8 mouse cellular contexts compared by ENCODE assay signal in the genomic region with DNA sequence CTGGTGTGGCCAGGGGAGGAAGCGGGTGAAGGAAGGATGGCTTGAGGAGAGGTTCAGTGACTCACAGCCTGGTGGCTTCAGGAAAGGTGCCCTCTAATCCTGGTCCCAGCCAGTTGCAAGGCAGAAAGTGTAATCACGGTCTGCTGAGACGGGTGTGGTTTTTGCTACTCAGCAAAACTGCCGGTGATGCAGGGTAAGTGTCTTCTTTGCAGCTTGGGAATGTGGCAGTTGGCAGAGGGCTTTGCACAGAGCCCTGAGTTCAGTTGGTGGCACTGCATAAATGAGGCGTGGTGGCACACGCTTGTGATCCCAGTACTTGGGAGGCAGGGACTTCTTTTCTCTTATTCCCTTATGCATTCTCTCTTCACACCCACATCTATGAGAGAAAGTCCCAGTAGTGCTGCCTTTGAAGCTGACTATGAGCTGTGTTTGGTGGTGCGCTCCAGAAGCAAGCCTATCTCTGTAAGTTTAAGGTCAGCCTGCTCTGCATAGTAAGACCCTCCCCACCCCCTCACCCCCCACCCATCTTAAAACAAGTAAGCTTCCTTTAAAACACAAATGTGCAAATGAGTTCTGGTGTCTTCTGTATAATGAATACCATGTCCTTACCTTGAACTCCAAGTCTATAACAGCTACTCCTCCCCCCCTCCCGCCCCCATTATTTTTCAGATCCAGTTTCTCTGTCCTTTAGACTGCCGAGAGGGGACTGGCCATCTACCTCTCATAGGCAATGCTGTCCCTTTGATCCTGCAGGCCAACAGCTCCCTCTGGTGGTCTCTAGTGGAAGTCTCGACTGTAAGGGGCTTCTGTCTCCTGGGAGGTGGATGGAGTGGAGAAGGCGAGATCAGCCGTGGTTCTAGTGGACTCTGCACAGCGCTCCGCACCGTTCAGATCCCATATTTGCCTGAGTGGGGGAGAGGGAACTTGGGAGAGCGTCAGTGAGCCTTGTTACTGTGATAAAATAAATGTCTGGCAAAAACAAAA. TPM values are rescaled to one million over a fixed set of nuclear protein-coding genes. Genes with fewer than 3 reads are reported as not detected.
DNase-seq lines count a peak whose midpoint lies in the region; ATAC-seq lines count a peak whose summit lies in the region.

No protein-coding gene starts in this region.

- H3K4me1 ChIP-seq in hindbrain, embryonic 11.5 days (replicated peaks; ENCODE audit: control insufficient read depth, insufficient read depth, low read length), result no peaks in the 10 kb centered on the region

- H3K27me3 ChIP-seq in hindbrain, embryonic 11.5 days (ENCODE audit: control insufficient read depth, insufficient read depth, low read length), result no peaks in the 10 kb centered on the region

- no peak overlapping the region for H3K4me2 ChIP-seq in hindbrain, embryonic 11.5 days (replicated peaks; ENCODE audit: low read depth, low read length)

- no peak overlapping the region for H3K27ac ChIP-seq in hindbrain, embryonic 11.5 days (ENCODE audit: low read depth, low read length)

- H3K9ac ChIP-seq in hindbrain, embryonic 11.5 days (ENCODE audit: low read depth, low read length), result no peak overlapping the region

- 41% methylated on average over 16 of the region's 16 CpGs for WGBS in hindbrain, embryonic 11.5 days

- DNase-seq in MN1 (ENCODE audit: low spot score), result peak; percentile 87
- peak; percentile 74 for DNase-seq in cerebellum, adult 9-10 months
- DNase-seq in frontal cortex, adult 2 months (ENCODE audit: extremely low spot score in 1 of 2, low spot score in 1 of 2), result peak; percentile 69 to 95
- DNase-seq in hindbrain, embryonic 11.5 days (ENCODE audit: low spot score), result peak; percentile 94
- peak; percentile 69 for DNase-seq in layer of hippocampus, adult 9-11 months
- peak; percentile 94 for DNase-seq in lung, postnatal 10 days
- DNase-seq in ovary, postnatal 36 days (ENCODE audit: low spot score), result peak; percentile 78
- DNase-seq in thymus, postnatal 10 days (ENCODE audit: low spot score in 2 of 2), result peak; percentile 60 to 81

- H3K4me3 ChIP-seq in hindbrain, embryonic 11.5 days (ENCODE audit: low read depth, low read length), result no peak overlapping the region

- H3K9me3 ChIP-seq in hindbrain, embryonic 11.5 days (ENCODE audit: control insufficient read depth, low read length), result no peaks in the 10 kb centered on the region

- ATAC-seq in hindbrain, embryonic 11.5 days (ENCODE audit: low FRiP score), result peak; percentile 74

- no peaks in the 10 kb centered on the region for H3K36me3 ChIP-seq in hindbrain, embryonic 11.5 days (ENCODE audit: control insufficient read depth, insufficient read depth, low read length)

RNA-seq across cellular contexts. Expression of a gene that starts 11.2 kb away (rescaled TPM):
- polyA plus RNA-seq in frontal cortex, adult 2 months (2012; rRNA removed), result 2.0 and 2.2 TPM in 2 replicates
- 335 and 391 TPM in 2 replicates for polyA plus RNA-seq in hindbrain, embryonic 11.5 days (2014; fragmentation: Nextera tagmentation; extraction: Ambion mirVana)

RNA-seq across cellular contexts. Expression of a gene that starts 15.2 kb away (rescaled TPM):
- 8.5 and 9.6 TPM in 2 replicates for polyA plus RNA-seq in frontal cortex, adult 2 months (2012; rRNA removed)
- 0.88 and 1.2 TPM in 2 replicates for polyA plus RNA-seq in hindbrain, embryonic 11.5 days (2014; fragmentation: Nextera tagmentation; extraction: Ambion mirVana)

RNA-seq across cellular contexts. Expression of a gene that starts 45.7 kb away (rescaled TPM):
- polyA plus RNA-seq in frontal cortex, adult 2 months (2012; rRNA removed), result 6.3 and 6.7 TPM in 2 replicates
- 12.5 and 14.3 TPM in 2 replicates for polyA plus RNA-seq in hindbrain, embryonic 11.5 days (2014; fragmentation: Nextera tagmentation; extraction: Ambion mirVana)

Comparison
In these comparisons a context has a peak if more than half of its experiments do, and no peak if none do; other contexts are left out.
1. RNA of a gene that starts 11.2 kb away (polyA plus RNA-seq): 335 to 391 TPM in hindbrain, embryonic 11.5 days; 2.0 to 2.2 TPM in frontal cortex, adult 2 months; every median in the first group is over 100 times any median in the second.
2. Peak in every context shown above with its lines, with median percentiles within 50 percentile points of each other: DNase-seq.